Mouse (Mus musculus) lung, postnatal 0 days (tissue): ENCODE data around the gene Oaz2. TPM values are rescaled to one million over a fixed set of nuclear protein-coding genes. Genes with fewer than 3 reads are reported as not detected.

Experiments
- ATAC-seq: fragments of 200-750 bp; cut with Nextera tagmentation; 2 replicates; pipeline ENCODE4 v1.8.0; 2017; ENCODE audit warnings: moderate library complexity
- DNase-seq: peaks from one replicate; pipeline ENCODE4 v3.0.0-alpha.2; 2016; ENCODE audit warnings: low spot score
- H3K27ac ChIP-seq: fragments of 300-500 bp; sonication (generic); 2 replicates; pipeline ENCODE4 v1.5.1; 2014; ENCODE audit warnings: antibody characterized with exemption, mild to moderate bottlenecking, low read length, mixed read lengths
- H3K27me3 ChIP-seq: fragments of 300-500 bp; sonication (generic); replicated peaks from 2 replicates; pipeline ENCODE4 v1.6.1; 2014; ENCODE audit warnings: low read length, mixed read lengths; ENCODE audit not compliant: insufficient read depth
- H3K36me3 ChIP-seq: fragments of 300-500 bp; sonication (generic); 2 replicates; pipeline ENCODE4 v1.6.1; 2014; ENCODE audit warnings: low read length, mixed read lengths; ENCODE audit not compliant: insufficient read depth
- H3K4me1 ChIP-seq: fragments of 300-500 bp; sonication (generic); 2 replicates; pipeline ENCODE4 v1.6.1; 2014; ENCODE audit warnings: antibody characterized with exemption, low read depth, low read length, mixed read lengths; ENCODE audit not compliant: insufficient read depth
- H3K4me2 ChIP-seq: fragments of 300-500 bp; sonication (generic); replicated peaks from 2 replicates; pipeline ENCODE4 v1.6.1; 2014; ENCODE audit warnings: low read depth, mild to moderate bottlenecking, low read length, moderate library complexity, mixed read lengths
- H3K4me3 ChIP-seq: fragments of 300-500 bp; sonication (generic); 2 replicates; pipeline ENCODE4 v1.5.1; 2014; ENCODE audit warnings: low read depth, low read length
- H3K9ac ChIP-seq: fragments of 300-500 bp; sonication (generic); replicated peaks from 2 replicates; pipeline ENCODE4 v1.6.1; 2014; ENCODE audit warnings: low read depth, mild to moderate bottlenecking
- H3K9me3 ChIP-seq: fragments of 300-500 bp; sonication (generic); 2 replicates; pipeline ENCODE4 v1.6.1; 2016; ENCODE audit warnings: low read length, mixed read lengths
- CTCF ChIP-seq: IDR thresholded peaks from 2 replicates; pipeline ENCODE4 v1.5.1; 2016; ENCODE audit warnings: antibody characterized with exemption, mild to moderate bottlenecking
- EP300 ChIP-seq: IDR thresholded peaks from 2 replicates; pipeline ENCODE4 v1.6.1; 2016; ENCODE audit warnings: antibody characterized with exemption, mild to moderate bottlenecking, control low read depth
- WGBS: fragments of 180-500 bp; shearing (Covaris S2); extraction: QIAGEN DNeasy Blood & Tissue Kit; methylation state at CpG from one replicate; pipeline ENCODE4 v1.1.7; 2014; 5-methylcytosine and 5-hydroxymethylcytosine counted together
- polyA plus RNA-seq: library from polyadenylated mRNA; unstranded; fragments of >200 nt; fragmentation: Nextera tagmentation; extraction: Ambion mirVana; gene quantifications from 2 replicates; pipeline ENCODE4 v1.2.1, GENCODE M21; 2015

Oaz2 gene
- polyA plus RNA-seq, 1 experiment from 2014 or later, result 649 TPM

DNA sequence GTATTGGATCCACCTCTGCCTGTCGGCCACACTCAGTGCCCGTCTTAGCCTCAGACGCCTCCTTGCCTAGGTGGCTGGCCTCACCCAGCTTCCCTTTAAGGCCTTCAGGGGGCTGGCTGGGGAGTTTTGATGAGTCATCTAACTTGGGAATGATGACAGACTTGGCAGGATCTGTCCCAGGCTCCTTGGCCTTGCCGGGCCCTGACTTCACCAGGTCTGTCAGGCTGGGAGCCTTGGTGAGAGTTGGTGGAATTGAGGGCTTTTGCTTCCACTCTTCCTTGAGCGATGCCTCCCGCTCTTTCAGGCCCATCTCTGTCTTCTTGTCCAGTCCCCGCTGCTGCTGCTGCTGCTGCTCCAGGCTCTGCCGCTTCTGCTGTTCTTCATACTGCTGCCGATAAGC, 34.5 kb downstream of the Oaz2 start:
- Histone ChIP-seq H3K27ac (no peak overlapping the region), H3K9me3 (no peaks in the 10 kb centered on the region), H3K36me3 (peaks cover 7% of the 10 kb centered on the region), H3K4me1 (no peaks in the 10 kb centered on the region), H3K9ac (no peak overlapping the region), H3K4me3 (no peak overlapping the region), H3K4me2 (no peak overlapping the region), H3K27me3 (no peaks in the 10 kb centered on the region)
- no peak for TF ChIP-seq EP300
- no peak for TF ChIP-seq CTCF
- WGBS, result 86% methylated on average over 9 of the region's 9 CpGs
- no peak for DNase-seq
- no peak for ATAC-seq

DNA sequence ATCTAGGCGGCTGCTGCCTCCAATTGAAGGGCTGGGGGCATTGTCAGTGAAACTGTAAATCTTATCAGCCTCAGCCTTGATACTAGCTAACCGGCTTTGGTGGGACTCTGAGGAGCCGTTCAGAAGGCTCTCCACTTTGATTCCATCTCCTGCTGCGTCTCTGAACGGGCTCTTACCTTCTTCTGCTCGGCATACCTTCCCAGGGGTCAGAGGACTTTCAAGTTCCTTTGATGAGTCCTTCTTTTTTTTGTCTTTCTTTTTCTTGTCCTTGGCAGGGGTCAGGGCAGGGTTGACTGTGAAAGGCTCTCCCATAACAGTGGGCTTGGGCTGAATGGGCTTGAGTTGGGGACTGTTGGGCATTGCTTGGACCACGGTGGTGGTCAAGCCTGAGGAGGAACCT, 35.4 kb downstream of the Oaz2 start:
- peaks cover 7% of the 10 kb centered on the region for H3K36me3 ChIP-seq
- no peak overlapping the region for H3K27ac ChIP-seq
- H3K4me3 ChIP-seq, result no peak overlapping the region
- no peaks in the 10 kb centered on the region for H3K27me3 ChIP-seq
- ATAC-seq (no peak), DNase-seq (no peak)
- no peak for TF ChIP-seq CTCF
- no peak for TF ChIP-seq EP300
- no peaks in the 10 kb centered on the region for H3K9me3 ChIP-seq
- WGBS, result 72% methylated on average over 7 of the region's 7 CpGs
- H3K4me2 ChIP-seq, result no peak overlapping the region
- H3K9ac ChIP-seq, result no peak overlapping the region
- no peaks in the 10 kb centered on the region for H3K4me1 ChIP-seq

GRCm38 (mm10) chr9:65703926-65704595, 36.3 kb downstream of the Oaz2 start:
- H3K4me3 ChIP-seq, result no peak overlapping the region
- no peaks in the 10 kb centered on the region for H3K9me3 ChIP-seq
- ATAC-seq, result no peak
- no peak for DNase-seq
- no peaks in the 10 kb centered on the region for H3K27me3 ChIP-seq
- H3K27ac ChIP-seq, result no peak overlapping the region
- H3K9ac ChIP-seq, result no peak overlapping the region
- no peaks in the 10 kb centered on the region for H3K4me1 ChIP-seq
- TF ChIP-seq CTCF (no peak), EP300 (no peak)
- peaks cover 7% of the 10 kb centered on the region for H3K36me3 ChIP-seq
- H3K4me2 ChIP-seq, result no peak overlapping the region
- WGBS, result 88% methylated on average over 24 of the region's 24 CpGs

- DNase-seq (no peak), ATAC-seq (no peak)
- TF ChIP-seq EP300 (no peak), CTCF (no peak)
- no peak overlapping the region for H3K27ac ChIP-seq
- 92% methylated on average over 5 of the region's 5 CpGs for WGBS
- H3K4me1 ChIP-seq, result no peaks in the 10 kb centered on the region
- no peaks in the 10 kb centered on the region for H3K27me3 ChIP-seq
- no peaks in the 10 kb centered on the region for H3K36me3 ChIP-seq
- H3K4me2 ChIP-seq, result no peak overlapping the region
- no peaks in the 10 kb centered on the region for H3K9me3 ChIP-seq
- no peak overlapping the region for H3K4me3 ChIP-seq
- H3K9ac ChIP-seq, result no peak overlapping the region
Observed at GRCm38 (mm10) chr9:65718195-65718594, 50.4 kb downstream of the Oaz2 start.

- no peak overlapping the region for H3K4me2 ChIP-seq
- DNase-seq, result peak; percentile 43
- H3K27me3 ChIP-seq, result no peaks in the 10 kb centered on the region
- no peaks in the 10 kb centered on the region for H3K36me3 ChIP-seq
- TF ChIP-seq EP300 (no peak), CTCF (no peak)
- H3K9me3 ChIP-seq, result no peaks in the 10 kb centered on the region
- H3K27ac ChIP-seq, result no peak overlapping the region
- H3K4me3 ChIP-seq, result no peak overlapping the region
- H3K9ac ChIP-seq, result no peak overlapping the region
- H3K4me1 ChIP-seq, result no peaks in the 10 kb centered on the region
- ATAC-seq, result peak; percentile 57
- 41% methylated on average over 10 of the region's 10 CpGs for WGBS
Observed at GRCm38 (mm10) chr9:65721161-65721566, 53.4 kb downstream of the Oaz2 start.

DNA sequence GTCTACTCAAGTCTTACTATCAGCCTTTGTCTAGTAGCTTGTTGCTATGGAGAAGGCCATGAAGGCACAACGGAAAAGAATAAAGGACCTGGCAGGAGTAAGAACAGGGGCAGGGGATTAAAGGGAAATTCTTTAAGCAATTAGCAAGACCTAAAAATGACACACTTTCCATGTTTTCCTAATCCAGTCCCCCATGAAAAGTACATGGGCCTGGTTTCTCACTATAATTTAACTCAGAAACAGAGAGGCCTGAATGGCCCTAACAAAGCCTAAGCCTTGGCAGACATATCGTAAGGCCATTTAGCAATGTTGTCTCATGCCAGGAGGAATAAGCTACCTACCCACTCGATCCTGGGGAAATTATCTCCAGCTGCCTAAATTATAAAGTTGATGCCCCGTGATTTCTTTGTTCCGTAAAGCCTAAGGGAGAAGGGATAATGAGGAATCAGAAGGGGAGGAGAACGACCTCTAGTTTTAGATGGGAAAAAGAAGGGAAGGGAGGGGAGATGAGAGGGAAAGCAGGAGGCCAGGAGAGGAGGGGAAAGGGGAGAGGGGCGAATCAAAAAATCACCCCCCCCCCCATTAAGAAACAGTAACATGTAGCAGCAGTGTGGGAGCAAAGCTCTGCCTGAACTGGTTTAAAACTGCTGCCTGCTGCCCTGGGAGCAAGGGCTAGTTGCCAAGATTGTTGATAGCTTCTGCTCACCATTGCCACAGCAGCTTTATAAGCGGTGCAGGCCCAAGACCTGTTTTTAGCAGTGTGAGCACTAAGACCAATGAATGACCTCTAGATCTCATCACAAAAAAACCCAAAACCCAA, 56.9 kb downstream of the Oaz2 start:
- Histone ChIP-seq H3K4me2 (no peak overlapping the region), H3K4me3 (no peak overlapping the region), H3K4me1 (no peaks in the 10 kb centered on the region), H3K27me3 (no peaks in the 10 kb centered on the region), H3K27ac (no peak overlapping the region), H3K9ac (no peak overlapping the region), H3K36me3 (no peaks in the 10 kb centered on the region), H3K9me3 (no peaks in the 10 kb centered on the region)
- DNase-seq, result peak; percentile 27
- TF ChIP-seq EP300, result no peak
- no peak for TF ChIP-seq CTCF
- 69% methylated on average over 8 of the region's 8 CpGs for WGBS
- ATAC-seq, result no peak
